Mouse (Mus musculus) MEL (cell line): Measurements from ENCODE around the gene Erc2. TPM values are rescaled to one million over a fixed set of nuclear protein-coding genes. Genes with fewer than 3 reads are reported as not detected.

Source experiments
- DNase-seq: peaks from one replicate; pipeline ENCODE4 v3.0.0; 2011; ENCODE audit warnings: low read depth, low spot score
- H3K27ac ChIP-seq: 2 replicates; pipeline ENCODE4 v1.5.1; 2012; ENCODE audit warnings: low read depth, mild to moderate bottlenecking, control low read depth, low read length, moderate library complexity; ENCODE audit not compliant: control insufficient read depth
- H3K27me3 ChIP-seq, 2 experiments: fragments of 150-350 bp in 1 of 2; sonication (generic) in 1 of 2; 2 replicates each; pipeline ENCODE4 v1.6.1; 2012; ENCODE audit warnings: low read length in 2 of 2, mild to moderate bottlenecking in 2 of 2, improper control_type of control experiment in 1 of 2, moderate library complexity in 1 of 2; ENCODE audit not compliant: insufficient read depth in 2 of 2, control insufficient read depth in 1 of 2
- H3K36me3 ChIP-seq, 2 experiments: 2 replicates each; pipeline ENCODE4 v1.6.1; 2012 to 2014; ENCODE audit warnings: low read length in 2 of 2, improper control_type of control experiment in 1 of 2, inconsistent platforms in 1 of 2, mild to moderate bottlenecking in 1 of 2; ENCODE audit not compliant: insufficient read depth in 2 of 2, control insufficient read depth in 1 of 2
- H3K4me1 ChIP-seq, 2 experiments: fragments of 150-350 bp in 1 of 2; sonication (generic) in 1 of 2; 2 replicates each; pipeline ENCODE4 v1.6.1; 2012; ENCODE audit warnings: low read length in 2 of 2, improper control_type of control experiment in 1 of 2, mild to moderate bottlenecking in 1 of 2; ENCODE audit not compliant: insufficient read depth in 2 of 2, control insufficient read depth in 1 of 2
- H3K4me3 ChIP-seq, 2 experiments: fragments of 150-350 bp in 1 of 2; sonication (generic) in 1 of 2; 2 replicates each; pipeline ENCODE4 v1.5.1; 2012; ENCODE audit warnings: low read depth in 2 of 2, low read length in 2 of 2, mild to moderate bottlenecking in 2 of 2, moderate library complexity in 2 of 2, control low read depth in 1 of 2, improper control_type of control experiment in 1 of 2; ENCODE audit not compliant: control insufficient read depth in 1 of 2, insufficient read depth in 1 of 2
- H3K79me2 ChIP-seq: 2 replicates; pipeline ENCODE4 v1.6.1; 2012; ENCODE audit warnings: mild to moderate bottlenecking, low read length, moderate library complexity; ENCODE audit not compliant: control insufficient read depth, poor library complexity, insufficient read depth
- H3K9ac ChIP-seq: 2 replicates; pipeline ENCODE4 v1.6.1; 2012; ENCODE audit warnings: low read depth, mild to moderate bottlenecking, control low read depth, low read length, moderate library complexity; ENCODE audit not compliant: control insufficient read depth, poor library complexity, severe bottlenecking
- H3K9me3 ChIP-seq: fragments of 150-350 bp; sonication (generic); replicated peaks from 2 replicates; pipeline ENCODE4 v1.6.1; 2012; ENCODE audit warnings: mild to moderate bottlenecking, low read length, improper control_type of control experiment, moderate library complexity; ENCODE audit not compliant: insufficient read depth
- BHLHE40 ChIP-seq: IDR thresholded peaks from 2 replicates; pipeline ENCODE4 v1.6.1; 2012; ENCODE audit warnings: low read depth, mild to moderate bottlenecking, inconsistent platforms, low read length, improper control_type of control experiment, borderline replicate concordance
- CHD1 ChIP-seq: IDR thresholded peaks from 2 replicates; pipeline ENCODE4 v1.6.1; 2012; ENCODE audit warnings: low read depth, mild to moderate bottlenecking, inconsistent platforms, low read length, improper control_type of control experiment
- CHD2 ChIP-seq: IDR thresholded peaks from 2 replicates; pipeline ENCODE4 v1.6.1; 2011; ENCODE audit warnings: low read length, improper control_type of control experiment
- E2F4 ChIP-seq: IDR thresholded peaks from 2 replicates; pipeline ENCODE4 v1.6.1; 2011; ENCODE audit warnings: low read depth, low read length, improper control_type of control experiment, borderline replicate concordance
- GATA1 ChIP-seq: IDR thresholded peaks from 2 replicates; pipeline ENCODE4 v1.6.1; 2011; ENCODE audit warnings: low read depth, low read length, improper control_type of control experiment
- HCFC1 ChIP-seq: IDR thresholded peaks from 2 replicates; pipeline ENCODE4 v1.6.1; 2012; ENCODE audit warnings: low read depth, mild to moderate bottlenecking, inconsistent platforms, low read length, improper control_type of control experiment, moderate library complexity
- KAT2A ChIP-seq: conservative IDR thresholded peaks from 2 replicates; pipeline ENCODE4 v1.6.1; 2012; ENCODE audit warnings: low read depth, low read length, improper control_type of control experiment, inconsistent platforms
- MAFK ChIP-seq: IDR thresholded peaks from 2 replicates; pipeline ENCODE4 v1.6.1; 2011; ENCODE audit warnings: low read depth, mild to moderate bottlenecking, low read length, improper control_type of control experiment, borderline replicate concordance
- MAZ ChIP-seq: IDR thresholded peaks from 2 replicates; pipeline ENCODE4 v1.6.1; 2012; ENCODE audit warnings: low read depth, mild to moderate bottlenecking, inconsistent platforms, low read length, improper control_type of control experiment
- MXI1 ChIP-seq: IDR thresholded peaks from 2 replicates; pipeline ENCODE4 v1.6.1; 2011; ENCODE audit warnings: mild to moderate bottlenecking, low read depth, low read length, improper control_type of control experiment
- MYB ChIP-seq: IDR thresholded peaks from 2 replicates; pipeline ENCODE4 v1.6.1; 2011; ENCODE audit warnings: mild to moderate bottlenecking, low read depth, low read length, improper control_type of control experiment
- NELFE ChIP-seq: IDR thresholded peaks from 2 replicates; pipeline ENCODE4 v1.6.1; 2011; ENCODE audit warnings: low read depth, low read length, improper control_type of control experiment
- NRF1 ChIP-seq: IDR thresholded peaks from 2 replicates; pipeline ENCODE4 v1.6.1; 2014; ENCODE audit warnings: low read depth, mild to moderate bottlenecking, inconsistent platforms, low read length, improper control_type of control experiment, moderate library complexity; ENCODE audit not compliant: poor library complexity, insufficient read depth, severe bottlenecking
- POLR2A ChIP-seq, 2 experiments: IDR thresholded peaks; 2 replicates each; pipeline ENCODE4 v1.6.1; 2011 to 2012; ENCODE audit warnings: low read length in 2 of 2, mild to moderate bottlenecking in 2 of 2, control low read depth in 1 of 2, improper control_type of control experiment in 1 of 2, low read depth in 1 of 2, moderate library complexity in 1 of 2; ENCODE audit not compliant: control insufficient read depth in 1 of 2, insufficient read depth in 1 of 2, poor library complexity in 1 of 2
- POLR2AphosphoS2 ChIP-seq: IDR thresholded peaks from 2 replicates; pipeline ENCODE4 v1.6.1; 2011; ENCODE audit warnings: low read length, improper control_type of control experiment
- POLR2AphosphoS5 ChIP-seq: IDR thresholded peaks from 2 replicates; pipeline ENCODE4 v1.6.1; 2012; ENCODE audit warnings: low read depth, borderline replicate concordance, mild to moderate bottlenecking, inconsistent platforms, low read length, moderate library complexity, mixed read lengths
- RAD21 ChIP-seq: IDR thresholded peaks from 2 replicates; pipeline ENCODE4 v1.6.1; 2011; ENCODE audit warnings: mild to moderate bottlenecking, low read depth, low read length, improper control_type of control experiment
- RCOR1 ChIP-seq: IDR thresholded peaks from 2 replicates; pipeline ENCODE4 v1.6.1; 2012; ENCODE audit warnings: low read depth, mild to moderate bottlenecking, inconsistent platforms, low read length, improper control_type of control experiment
- TAL1 ChIP-seq: IDR thresholded peaks from 2 replicates; pipeline ENCODE4 v1.6.1; 2012; ENCODE audit warnings: mild to moderate bottlenecking, inconsistent platforms, low read length, moderate library complexity, mixed read lengths
- TBP ChIP-seq: IDR thresholded peaks from 2 replicates; pipeline ENCODE4 v1.8.0; 2011; ENCODE audit warnings: low read depth, low read length, improper control_type of control experiment
- UBTF ChIP-seq: IDR thresholded peaks from 2 replicates; pipeline ENCODE4 v1.6.1; 2012; ENCODE audit warnings: low read depth, mild to moderate bottlenecking, inconsistent platforms, low read length, improper control_type of control experiment, moderate library complexity, borderline replicate concordance; ENCODE audit not compliant: insufficient read depth
- USF2 ChIP-seq, 2 experiments: IDR thresholded peaks; 2 replicates each; pipeline ENCODE4 v1.6.1; 2011 to 2012; ENCODE audit warnings: improper control_type of control experiment in 2 of 2, low read length in 2 of 2, borderline replicate concordance in 1 of 2, inconsistent platforms in 1 of 2, low read depth in 1 of 2, mild to moderate bottlenecking in 1 of 2; ENCODE audit not compliant: insufficient read depth in 1 of 2
- ZKSCAN1 ChIP-seq: IDR thresholded peaks from 2 replicates; pipeline ENCODE4 v1.6.1; 2012; ENCODE audit warnings: low read depth, mild to moderate bottlenecking, inconsistent platforms, low read length, improper control_type of control experiment, moderate library complexity
- ZNF384 ChIP-seq: IDR thresholded peaks from 2 replicates; pipeline ENCODE4 v1.6.1; 2012; ENCODE audit warnings: low read depth, mild to moderate bottlenecking, inconsistent platforms, low read length, improper control_type of control experiment
- polyA plus RNA-seq, 2 experiments: library from polyadenylated mRNA; stranded (reverse) in 1 of 2; unstranded in 1 of 2; fragments of >175 nt in 1 of 2; fragments of >200 nt in 1 of 2; gene quantifications; 2 replicates each; pipeline versions ENCODE4 v1.2.1 to v1.2.4; 2012; ENCODE audit warnings: low replicate concordance in 2 of 2, low read depth in 1 of 2; ENCODE audit not compliant: insufficient read length in 2 of 2, insufficient read depth in 1 of 2, missing spikeins in 1 of 2
- total RNA-seq: library from RNA; depleted of rRNA; stranded (reverse); fragments of 300-350 nt; gene quantifications from 2 replicates; pipeline ENCODE4 v1.2.3, GENCODE M21; 2012

The Erc2 gene
- total and polyA plus RNA-seq, 3 experiments = not detected

GRCm38 (mm10) chr14:28510341-28511028 is 888.3 kb downstream of the Erc2 start:
- no peak for DNase-seq
- Histone ChIP-seq H3K4me1 (no peaks in the 10 kb centered on the region), H3K4me3 (no peak overlapping the region)
- no peak for TF ChIP-seq GATA1
- TF ChIP-seq POLR2AphosphoS2 = no peak
- TF ChIP-seq CHD2 = no peak
- TF ChIP-seq MAFK = no peak
- TF ChIP-seq HCFC1 = no peak
- no peak for TF ChIP-seq MYB
- TF ChIP-seq CHD1 = no peak
- no peak for TF ChIP-seq NRF1
- no peak for TF ChIP-seq ZNF384
- no peak for TF ChIP-seq E2F4
- no peak for TF ChIP-seq TBP
- TF ChIP-seq ZKSCAN1 = no peak
- no peak for TF ChIP-seq RCOR1
- TF ChIP-seq TAL1 = no peak
- no peak for TF ChIP-seq UBTF
- no peak for TF ChIP-seq BHLHE40
- TF ChIP-seq KAT2A = no peak
- TF ChIP-seq, all 39 proteins: peak for 0
- Histone ChIP-seq H3K9ac (no peak overlapping the region), H3K36me3 (no peaks in the 10 kb centered on the region), H3K9me3 (no peaks in the 10 kb centered on the region), H3K27me3 (no peaks in the 10 kb centered on the region), H3K79me2 (no peaks in the 10 kb centered on the region), H3K27ac (no peak overlapping the region)

- no peaks in the 10 kb centered on the region for H3K36me3 ChIP-seq
- no peak for DNase-seq
- no peak overlapping the region for H3K4me3 ChIP-seq
- H3K27ac ChIP-seq = no peak overlapping the region
- TF ChIP-seq E2F4 (no peak), MXI1 (no peak), MYB (no peak), POLR2AphosphoS5 (no peak), BHLHE40 (no peak), MAZ (no peak), RAD21 (no peak), NELFE (no peak), GATA1 (no peak), CHD2 (no peak), POLR2A (IDR thresholded peaks at IDR 0.05; ENCODE audit: control insufficient read depth in 1 of 2, insufficient read depth in 1 of 2, low read depth in 1 of 2, low read length in 2 of 2, poor library complexity in 1 of 2) (no peak), USF2 (IDR thresholded peaks at IDR 0.05; ENCODE audit: borderline replicate concordance in 1 of 2, insufficient read depth in 1 of 2, low read depth in 1 of 2, low read length in 2 of 2) (no peak)
- H3K4me1 ChIP-seq = no peaks in the 10 kb centered on the region
- no peaks in the 10 kb centered on the region for H3K9me3 ChIP-seq
- H3K9ac ChIP-seq = no peak overlapping the region
- H3K79me2 ChIP-seq = no peaks in the 10 kb centered on the region
- H3K27me3 ChIP-seq = no peaks in the 10 kb centered on the region
Measured at GRCm38 (mm10) chr14:28511029-28511651, 888.9 kb downstream of the Erc2 start.
